Mouse (Mus musculus): Measurements from ENCODE around the gene Fyb. TPM values are rescaled to one million over a fixed set of nuclear protein-coding genes. Genes with fewer than 3 reads are reported as not detected.

The Fyb gene
- polyA plus RNA-seq, 1 experiment from 2014 or later: 3.5 TPM

GRCm38 (mm10) chr15:6628431-6629077, 105.9 kb downstream of the Fyb start:
- H3K27ac ChIP-seq (replicated peaks): no peak overlapping the region
- WGBS: 85% methylated on average over 5 of the region's 6 CpGs

GRCm38 (mm10) chr15:6629174-6629573, 106.5 kb downstream of the Fyb start:
- no peaks in the 10 kb centered on the region for H3K9me3 ChIP-seq
- H3K36me3 ChIP-seq: no peaks in the 10 kb centered on the region
- no peaks in the 10 kb centered on the region for H3K27me3 ChIP-seq (replicated peaks)
- no peak overlapping the region for H3K4me2 ChIP-seq
- no peak for ATAC-seq (ENCODE audit: extremely low read depth, insufficient number of reproducible peaks, low FRiP score, low TSS enrichment)
- H3K9ac ChIP-seq: no peak overlapping the region
- H3K4me3 ChIP-seq: no peak overlapping the region
- H3K27ac ChIP-seq (replicated peaks): no peak overlapping the region
- WGBS: 77% methylated on average over 4 of the region's 4 CpGs
- peaks cover 13% of the 10 kb centered on the region for H3K4me1 ChIP-seq

More at GRCm38 (mm10) chr15:6628431-6629077, 105.9 kb downstream of the Fyb start:
- H3K9me3 ChIP-seq: no peaks in the 10 kb centered on the region
- ATAC-seq (ENCODE audit: extremely low read depth, insufficient number of reproducible peaks, low FRiP score, low TSS enrichment): no peak
- no peak overlapping the region for H3K9ac ChIP-seq
- H3K4me3 ChIP-seq: no peak overlapping the region
- no peak overlapping the region for H3K4me2 ChIP-seq
- H3K36me3 ChIP-seq: no peaks in the 10 kb centered on the region
- H3K27me3 ChIP-seq (replicated peaks): no peaks in the 10 kb centered on the region
- peaks cover 13% of the 10 kb centered on the region for H3K4me1 ChIP-seq

- Histone ChIP-seq H3K9ac (no peak overlapping the region), H3K4me3 (no peak overlapping the region), H3K27ac (replicated peaks) (no peak overlapping the region), H3K36me3 (no peaks in the 10 kb centered on the region), H3K9me3 (no peaks in the 10 kb centered on the region), H3K27me3 (replicated peaks) (no peaks in the 10 kb centered on the region), H3K4me1 (no peaks in the 10 kb centered on the region), H3K4me2 (no peak overlapping the region)
- ATAC-seq (ENCODE audit: extremely low read depth, insufficient number of reproducible peaks, low FRiP score, low TSS enrichment): no peak
- WGBS: 59% methylated on average over 3 of the region's 3 CpGs
Observed at GRCm38 (mm10) chr15:6635405-6635804, 112.8 kb downstream of the Fyb start.

GRCm38 (mm10) chr15:6642223-6642622, 119.6 kb downstream of the Fyb start:
- no peak overlapping the region for H3K4me2 ChIP-seq
- H3K27me3 ChIP-seq (replicated peaks): no peaks in the 10 kb centered on the region
- H3K27ac ChIP-seq (replicated peaks): no peak overlapping the region
- 69% methylated on average over 5 of the region's 5 CpGs for WGBS
- H3K4me3 ChIP-seq: no peak overlapping the region
- no peak for ATAC-seq (ENCODE audit: extremely low read depth, insufficient number of reproducible peaks, low FRiP score, low TSS enrichment)
- no peaks in the 10 kb centered on the region for H3K9me3 ChIP-seq
- no peaks in the 10 kb centered on the region for H3K36me3 ChIP-seq
- 0 out of 2 replicates have a peak, but pooled peaks cover 8% of the 10 kb centered on the region for H3K4me1 ChIP-seq
- no peak overlapping the region for H3K9ac ChIP-seq

DNA sequence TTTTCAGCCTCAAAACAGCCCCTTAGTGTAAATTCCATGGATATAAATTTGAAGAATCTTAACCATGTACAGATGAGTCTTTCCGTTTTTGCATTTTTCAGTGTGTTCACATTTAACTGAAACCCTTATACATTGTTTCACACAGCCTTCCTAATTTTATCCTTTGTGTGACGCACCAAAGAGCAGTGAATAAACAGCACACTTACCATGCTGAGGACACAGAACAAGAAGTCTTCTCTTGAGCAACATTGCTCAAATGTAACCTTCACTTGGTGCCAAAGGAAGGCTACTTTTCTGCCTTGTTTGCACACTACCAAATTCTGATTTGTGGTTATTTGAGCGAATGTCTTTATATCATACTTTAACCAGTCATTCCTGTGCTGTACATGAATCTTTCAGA, 122.8 kb downstream of the Fyb start:
- H3K27ac ChIP-seq (replicated peaks): no peak overlapping the region
- H3K9ac ChIP-seq: no peak overlapping the region
- H3K4me3 ChIP-seq: no peak overlapping the region
- H3K4me2 ChIP-seq: no peak overlapping the region
- H3K4me1 ChIP-seq: 0 out of 2 replicates have a peak, but pooled peaks cover 13% of the 10 kb centered on the region
- 84% methylated on average over 3 of the region's 3 CpGs for WGBS
- H3K27me3 ChIP-seq (replicated peaks): no peaks in the 10 kb centered on the region
- no peaks in the 10 kb centered on the region for H3K9me3 ChIP-seq
- ATAC-seq (ENCODE audit: extremely low read depth, insufficient number of reproducible peaks, low FRiP score, low TSS enrichment): no peak
- H3K36me3 ChIP-seq: no peaks in the 10 kb centered on the region

DNA sequence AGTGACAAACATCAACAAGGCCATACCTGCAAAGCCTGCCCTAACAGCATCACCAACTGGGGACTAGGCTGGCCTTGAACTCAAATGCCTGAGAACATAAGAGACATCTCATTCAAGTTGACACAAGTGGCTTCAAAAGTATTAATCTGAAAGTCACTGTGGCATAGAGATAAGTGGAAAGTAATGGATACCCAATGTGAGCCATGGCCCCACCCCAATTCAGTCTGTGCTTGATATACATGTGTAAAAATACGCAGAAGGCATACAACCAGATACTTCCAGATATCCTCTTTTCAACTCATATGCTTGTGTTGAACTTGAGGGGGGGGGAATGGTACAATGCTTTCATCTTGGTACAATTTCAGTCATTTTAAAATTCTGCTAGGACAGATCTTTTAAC, 124.4 kb downstream of the Fyb start:
- 86% methylated on average over 1 of the region's 1 CpGs for WGBS
- 0 out of 2 replicates have a peak, but pooled peaks cover 13% of the 10 kb centered on the region for H3K4me1 ChIP-seq
- no peak for ATAC-seq (ENCODE audit: extremely low read depth, insufficient number of reproducible peaks, low FRiP score, low TSS enrichment)
- no peak overlapping the region for H3K4me3 ChIP-seq
- no peaks in the 10 kb centered on the region for H3K27me3 ChIP-seq (replicated peaks)
- no peak overlapping the region for H3K4me2 ChIP-seq
- H3K9me3 ChIP-seq: no peaks in the 10 kb centered on the region
- no peak overlapping the region for H3K27ac ChIP-seq (replicated peaks)
- H3K36me3 ChIP-seq: no peaks in the 10 kb centered on the region
- H3K9ac ChIP-seq: no peak overlapping the region

DNA sequence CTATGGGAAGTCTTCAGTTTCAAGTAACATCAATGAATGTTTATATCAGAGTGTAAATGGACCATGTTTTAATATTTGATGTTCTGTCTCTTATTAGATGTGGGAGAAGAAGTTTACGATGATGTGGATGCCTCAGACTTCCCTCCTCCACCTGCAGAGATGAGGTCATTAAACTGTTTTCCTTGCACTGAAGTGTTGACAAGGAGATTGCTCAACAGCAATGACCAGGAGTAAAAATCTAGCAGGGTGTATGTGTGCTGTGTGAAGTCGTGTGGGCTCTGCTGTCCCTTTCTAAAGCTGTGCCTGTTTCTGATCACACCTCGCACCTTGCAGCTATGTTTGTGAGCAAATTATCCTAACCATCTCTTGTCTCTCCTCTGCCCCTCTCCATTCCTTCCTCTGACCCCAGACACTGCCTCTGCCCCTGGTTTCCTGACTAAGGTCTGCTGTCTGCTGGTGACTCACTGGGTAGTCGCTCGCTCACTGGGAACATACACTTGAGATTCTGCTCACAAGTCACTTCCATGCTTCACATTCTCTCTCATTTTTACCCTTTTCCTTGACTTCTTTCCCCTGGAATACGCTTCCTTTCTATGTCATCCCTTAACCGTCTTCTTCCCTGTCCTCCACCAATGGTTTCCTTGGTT, 126.2 kb downstream of the Fyb start:
- Histone ChIP-seq H3K4me2 (no peak overlapping the region), H3K36me3 (no peaks in the 10 kb centered on the region), H3K9ac (no peak overlapping the region), H3K9me3 (no peaks in the 10 kb centered on the region), H3K4me1 (0 out of 2 replicates have a peak, but pooled peaks cover 13% of the 10 kb centered on the region), H3K4me3 (no peak overlapping the region), H3K27me3 (replicated peaks) (no peaks in the 10 kb centered on the region), H3K27ac (replicated peaks) (0 out of 2 replicates have a peak overlapping the region, but pooled peaks have one; percentile 24)
- ATAC-seq (ENCODE audit: extremely low read depth, insufficient number of reproducible peaks, low FRiP score, low TSS enrichment): no peak
- WGBS: 43% methylated on average over 7 of the region's 7 CpGs

- no peak for ATAC-seq (ENCODE audit: extremely low read depth, insufficient number of reproducible peaks, low FRiP score, low TSS enrichment)
- Histone ChIP-seq H3K9me3 (no peaks in the 10 kb centered on the region), H3K4me2 (no peak overlapping the region), H3K27ac (replicated peaks) (no peak overlapping the region), H3K4me1 (0 out of 2 replicates have a peak, but pooled peaks cover 5% of the 10 kb centered on the region), H3K36me3 (no peaks in the 10 kb centered on the region), H3K9ac (no peak overlapping the region), H3K4me3 (no peak overlapping the region), H3K27me3 (replicated peaks) (no peaks in the 10 kb centered on the region)
- WGBS: 61% methylated on average over 4 of the region's 4 CpGs
Observed at GRCm38 (mm10) chr15:6653046-6653445, 130.4 kb downstream of the Fyb start.

GRCm38 (mm10) chr15:6658081-6658480, 135.4 kb downstream of the Fyb start:
- Histone ChIP-seq H3K4me1 (no peaks in the 10 kb centered on the region), H3K27ac (replicated peaks) (no peak overlapping the region), H3K36me3 (no peaks in the 10 kb centered on the region), H3K4me3 (no peak overlapping the region), H3K27me3 (replicated peaks) (no peaks in the 10 kb centered on the region), H3K4me2 (no peak overlapping the region), H3K9ac (no peak overlapping the region), H3K9me3 (no peaks in the 10 kb centered on the region)
- WGBS: 75% methylated on average over 4 of the region's 4 CpGs
- no peak for ATAC-seq (ENCODE audit: extremely low read depth, insufficient number of reproducible peaks, low FRiP score, low TSS enrichment)

DNA sequence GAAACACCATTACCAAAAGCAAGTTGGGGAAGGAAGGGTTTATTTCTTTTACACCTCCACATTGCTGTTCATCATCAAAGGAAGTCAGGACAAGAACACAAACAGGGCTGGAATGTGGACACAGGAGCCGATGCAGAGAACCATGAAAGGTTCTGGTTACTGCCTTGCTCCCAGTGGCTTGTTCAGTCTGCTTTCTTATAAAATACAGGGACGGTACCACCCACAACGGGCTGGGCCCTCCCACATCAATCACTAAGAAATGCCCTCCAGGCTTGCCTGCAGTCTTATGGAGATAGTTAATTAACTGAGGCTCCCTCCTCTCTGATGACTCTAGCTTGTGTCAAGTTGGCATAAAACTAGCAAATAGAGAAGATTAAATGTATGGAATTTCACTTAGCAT, 139.3 kb downstream of the Fyb start:
- no peak for ATAC-seq (ENCODE audit: extremely low read depth, insufficient number of reproducible peaks, low FRiP score, low TSS enrichment)
- no peaks in the 10 kb centered on the region for H3K9me3 ChIP-seq
- H3K9ac ChIP-seq: no peak overlapping the region
- 56% methylated on average over 3 of the region's 3 CpGs for WGBS
- H3K27ac ChIP-seq (replicated peaks): no peak overlapping the region
- H3K4me3 ChIP-seq: no peak overlapping the region
- H3K36me3 ChIP-seq: no peaks in the 10 kb centered on the region
- peaks cover 6% of the 10 kb centered on the region; the same call in 1 of the 2 replicates for H3K4me1 ChIP-seq
- H3K4me2 ChIP-seq: no peak overlapping the region
- no peaks in the 10 kb centered on the region for H3K27me3 ChIP-seq (replicated peaks)

DNA sequence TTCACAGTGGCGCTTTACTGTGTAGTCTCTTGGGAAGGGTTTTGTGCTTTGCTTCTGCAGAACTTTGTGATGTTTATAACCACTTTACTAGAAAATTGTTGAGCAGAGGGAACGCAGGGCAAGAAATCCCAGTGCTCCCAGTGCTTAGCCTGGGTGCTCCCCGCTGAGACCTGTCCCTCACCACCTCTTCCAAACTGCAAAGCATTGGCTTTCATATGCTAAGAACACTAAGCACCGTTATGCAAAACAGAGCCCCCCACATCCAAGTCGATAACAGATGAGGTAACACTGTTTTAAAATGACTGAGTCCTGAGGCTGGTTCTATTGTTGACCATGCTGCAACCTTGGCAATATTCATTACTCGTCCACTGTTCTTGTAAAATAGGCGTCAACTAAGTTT, 141.3 kb downstream of the Fyb start:
- Histone ChIP-seq H3K4me3 (no peak overlapping the region), H3K9ac (no peak overlapping the region), H3K36me3 (no peaks in the 10 kb centered on the region), H3K9me3 (no peaks in the 10 kb centered on the region), H3K27me3 (replicated peaks) (no peaks in the 10 kb centered on the region), H3K27ac (replicated peaks) (no peak overlapping the region), H3K4me1 (peaks cover 6% of the 10 kb centered on the region; the same call in 1 of the 2 replicates), H3K4me2 (no peak overlapping the region)
- ATAC-seq (ENCODE audit: extremely low read depth, insufficient number of reproducible peaks, low FRiP score, low TSS enrichment): no peak
- 56% methylated on average over 7 of the region's 7 CpGs for WGBS

DNA sequence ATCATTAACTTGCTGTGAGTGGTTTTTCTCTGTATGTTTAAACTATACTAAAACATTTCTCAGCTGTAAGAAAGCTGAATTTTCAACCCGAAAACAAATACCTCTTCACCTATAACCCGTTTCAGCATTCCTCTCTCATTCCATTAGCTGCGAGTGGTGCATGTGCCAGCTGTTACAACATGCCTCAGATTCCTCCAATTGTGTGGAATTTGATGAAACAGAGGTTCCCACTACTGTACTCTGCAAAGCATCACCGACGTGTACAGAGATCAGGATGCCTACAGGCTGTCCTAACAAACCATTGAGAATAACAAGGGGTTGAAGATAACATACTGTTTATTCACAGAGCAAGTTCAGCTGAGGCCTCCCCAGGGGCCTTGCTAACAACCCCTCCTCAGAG, 143.4 kb downstream of the Fyb start:
- Histone ChIP-seq H3K36me3 (no peaks in the 10 kb centered on the region), H3K4me2 (no peak overlapping the region), H3K27ac (replicated peaks) (no peak overlapping the region), H3K4me3 (no peak overlapping the region), H3K27me3 (replicated peaks) (no peaks in the 10 kb centered on the region), H3K9ac (no peak overlapping the region), H3K9me3 (no peaks in the 10 kb centered on the region), H3K4me1 (peaks cover 6% of the 10 kb centered on the region; the same call in 1 of the 2 replicates)
- ATAC-seq (ENCODE audit: extremely low read depth, insufficient number of reproducible peaks, low FRiP score, low TSS enrichment): no peak
- 29% methylated on average over 5 of the region's 5 CpGs for WGBS
